Mouse (Mus musculus) bone marrow macrophage, adult 2 months (primary cell): ENCODE results near the gene Oasl1.

Experiments
- CTCF ChIP-seq: IDR thresholded peaks from 2 replicates; pipeline ENCODE4 v1.5.1; 2012; ENCODE audit warnings: low read depth, mild to moderate bottlenecking, low read length, moderate library complexity
- POLR2A ChIP-seq: IDR thresholded peaks from 2 replicates; pipeline ENCODE4 v1.6.1; 2012; ENCODE audit warnings: mild to moderate bottlenecking, low read depth, low read length, borderline replicate concordance

DNA sequence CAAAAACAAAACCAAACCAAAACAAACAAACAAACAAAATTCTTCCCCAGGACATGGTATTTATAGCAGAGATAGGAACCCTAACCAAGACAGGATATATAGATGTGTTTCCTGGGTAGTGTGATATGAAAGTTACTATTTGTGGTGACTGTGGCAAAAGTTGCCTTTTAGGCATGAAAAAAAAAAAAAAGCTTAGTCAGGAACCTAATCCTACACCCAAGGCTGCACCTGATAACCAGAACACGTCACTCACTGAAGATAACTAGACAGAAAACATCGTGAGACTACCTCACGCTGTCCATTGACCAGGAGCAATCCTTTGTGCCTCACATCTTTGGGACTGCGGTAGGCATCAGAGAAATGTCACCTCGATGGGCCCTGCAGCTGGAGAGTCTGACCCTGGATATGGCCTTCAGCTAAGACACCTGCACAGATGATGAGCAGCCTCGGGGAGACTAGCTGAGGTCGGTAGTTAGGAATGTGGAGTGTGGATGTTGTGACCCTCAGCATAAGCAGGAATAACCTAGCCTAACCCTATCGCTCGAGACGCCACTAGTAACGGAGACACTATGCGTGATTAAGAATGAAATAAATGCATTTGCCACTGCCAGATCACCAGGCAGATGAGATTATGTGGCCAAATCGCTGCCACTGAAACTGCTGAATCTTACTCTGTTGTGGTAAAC, 26.2 kb upstream of the Oasl1 start, which contains the start of gene Oasl2:
- no peak for TF ChIP-seq CTCF
- TF ChIP-seq POLR2A: no peak
